Mouse (Mus musculus): Measurements from ENCODE around the gene Rap1gds1.

Gene Rap1gds1

DNA sequence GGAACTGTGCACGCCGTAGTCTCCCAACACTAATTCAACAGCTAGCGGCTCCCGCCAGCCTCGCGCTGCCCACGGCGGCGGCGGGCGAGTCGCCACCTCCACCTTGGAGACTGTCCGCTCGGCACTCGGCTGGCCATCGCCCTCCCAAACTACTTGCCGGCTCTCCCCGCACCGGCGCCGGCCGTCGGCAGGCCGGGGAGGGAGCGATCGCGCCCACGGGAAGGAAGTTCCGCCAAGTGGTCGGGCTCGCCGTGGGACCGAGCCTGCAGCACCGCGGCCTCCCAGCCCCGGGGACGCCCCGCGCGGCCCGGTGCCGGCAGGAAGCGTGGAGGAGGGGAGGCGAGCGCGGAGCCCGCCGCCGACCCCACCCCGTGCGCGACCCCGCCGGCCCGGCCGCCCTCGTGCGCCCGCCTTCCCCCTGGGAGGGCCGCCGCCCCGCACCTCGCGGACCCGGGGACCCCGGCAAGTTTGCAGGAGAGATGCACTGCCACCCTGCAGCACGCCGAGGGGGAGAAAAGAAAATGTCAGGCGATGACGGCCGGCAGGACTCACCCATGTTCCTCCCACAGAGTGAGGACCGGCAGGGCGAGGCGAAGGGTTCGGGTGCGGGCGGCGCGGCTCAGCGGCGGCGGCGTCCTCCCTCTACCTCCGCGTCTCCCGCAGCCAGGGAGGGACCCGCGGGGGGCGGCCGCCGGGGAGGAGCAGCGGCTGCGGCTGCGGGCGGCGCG, at the start of gene Rap1gds1:
Gene Rap1gds1 (minus strand): TSS at position 718 of the 728 bp plus-strand sequence.
- DNase-seq (ENCODE audit: low spot score in 2 of 2): peak; percentile 30 to 60

DNA sequence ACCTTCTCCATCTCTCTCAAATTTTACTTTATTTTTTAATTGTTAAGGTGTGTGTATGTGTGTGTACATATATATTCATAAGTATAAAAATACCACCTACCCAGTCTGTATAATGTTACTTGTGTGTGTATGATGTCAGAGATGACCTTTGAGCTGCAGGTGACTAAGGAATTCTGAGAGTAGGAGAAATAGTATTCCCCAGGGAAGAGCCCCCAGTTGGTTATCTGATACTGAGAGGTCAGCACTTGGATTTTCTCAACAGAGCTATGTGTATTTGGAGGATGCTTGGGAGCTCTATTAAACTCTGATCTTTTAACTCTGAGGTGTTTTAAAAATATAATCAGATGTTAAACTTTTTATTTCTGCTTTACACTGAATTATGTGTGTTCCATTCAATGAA, 43.4 kb upstream of the Rap1gds1 start:
- no peak for DNase-seq (ENCODE audit: low spot score in 2 of 2)

DNA sequence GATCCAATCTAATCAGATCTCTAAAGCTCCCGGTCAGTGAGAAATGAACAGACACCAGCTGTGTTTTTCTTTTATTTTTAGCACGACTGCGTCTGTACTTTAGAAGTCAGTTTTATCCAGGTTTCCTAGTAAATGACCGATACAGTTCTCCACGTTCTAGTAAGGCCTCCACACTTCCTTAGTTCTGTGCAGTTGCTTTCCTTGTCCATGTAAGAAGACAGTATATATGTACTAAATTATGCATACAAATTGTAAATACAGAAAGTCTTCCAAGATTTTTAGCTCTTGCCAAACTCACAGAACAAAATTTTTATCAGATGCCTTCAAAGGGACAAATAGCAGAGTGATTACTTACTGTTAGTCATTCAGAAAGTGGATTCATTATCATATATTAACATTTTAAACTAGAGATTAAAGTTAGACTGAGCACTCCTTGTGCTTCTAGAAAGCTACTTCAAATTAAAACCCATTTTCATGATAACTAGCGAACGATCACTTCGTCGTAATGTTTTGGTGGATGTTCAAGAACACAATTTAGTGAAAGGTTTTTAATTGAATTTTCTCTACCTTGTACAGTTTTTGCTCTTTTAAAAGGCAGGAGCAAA, 41.8 kb upstream of the Rap1gds1 start:
- DNase-seq (ENCODE audit: low spot score in 2 of 2): no peak

DNA sequence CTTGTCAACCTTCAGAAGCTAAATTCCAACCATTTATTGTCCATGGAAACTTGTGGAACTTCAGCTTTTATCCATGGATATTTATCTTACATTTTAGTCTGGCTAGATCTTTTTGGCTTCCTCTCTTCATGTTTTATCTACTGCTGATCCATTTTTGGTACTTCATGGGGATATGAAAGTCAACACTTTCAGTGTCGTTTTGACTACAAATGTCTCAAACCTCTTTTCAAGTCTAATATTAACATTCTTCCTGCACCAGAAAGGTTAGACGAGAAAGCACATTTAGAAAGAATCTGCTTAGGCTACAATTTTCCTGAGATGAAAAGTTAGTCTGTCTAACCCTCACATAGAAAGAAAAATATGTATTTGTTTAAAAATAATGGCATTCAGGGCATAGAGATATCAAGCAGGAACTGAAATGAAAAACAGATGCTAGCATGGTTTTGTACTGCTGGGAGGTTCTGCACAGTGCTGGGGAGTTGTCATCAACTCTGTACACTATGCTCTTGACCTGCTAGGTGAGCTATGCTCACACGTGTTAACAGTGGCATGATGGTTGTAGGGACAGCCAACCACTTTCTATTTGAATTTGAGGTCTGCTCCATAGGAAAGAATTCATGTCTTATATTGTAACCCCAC, 37.5 kb upstream of the Rap1gds1 start:
- DNase-seq (ENCODE audit: low spot score in 2 of 2): no peak

DNA sequence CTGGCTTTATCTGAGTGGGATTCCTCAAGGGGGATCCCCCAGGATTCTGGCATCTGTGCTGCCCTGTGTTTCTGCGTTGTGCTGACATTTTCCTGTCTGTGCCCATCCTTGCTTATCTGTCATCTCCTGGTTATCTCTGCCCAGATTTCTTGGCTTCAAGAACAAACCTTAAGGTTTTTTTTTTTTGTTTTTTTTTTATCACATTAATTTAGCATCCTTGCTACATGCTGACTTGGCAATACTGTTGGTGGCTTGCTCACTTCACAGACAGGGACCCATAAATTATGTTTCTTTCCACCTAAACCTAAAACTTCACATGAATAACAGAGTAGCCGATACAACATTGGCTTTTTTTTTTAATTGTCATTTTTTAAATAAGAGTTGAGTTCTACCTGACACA, 36.9 kb upstream of the Rap1gds1 start:
- no peak for DNase-seq (ENCODE audit: low spot score in 2 of 2)

DNA sequence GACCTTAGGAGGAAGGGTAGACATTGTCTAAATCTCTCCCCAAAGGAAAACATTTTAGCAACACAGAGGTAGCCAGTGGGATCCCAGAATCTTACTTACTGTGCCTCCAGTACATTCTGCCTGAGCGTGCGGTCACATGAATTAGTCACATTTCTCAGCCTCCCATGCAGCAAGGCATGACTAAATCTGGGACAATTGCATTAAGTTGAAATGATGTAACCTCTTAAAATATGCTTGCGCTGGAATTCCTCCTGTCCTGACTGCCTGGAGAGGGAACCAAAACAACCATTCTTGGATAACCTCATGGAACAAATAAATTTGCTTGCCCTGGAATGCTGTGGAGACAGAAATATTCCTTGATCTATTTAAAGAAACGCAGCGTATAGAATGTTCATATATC, 33.2 kb upstream of the Rap1gds1 start:
- DNase-seq (ENCODE audit: low spot score in 2 of 2): no peak

DNA sequence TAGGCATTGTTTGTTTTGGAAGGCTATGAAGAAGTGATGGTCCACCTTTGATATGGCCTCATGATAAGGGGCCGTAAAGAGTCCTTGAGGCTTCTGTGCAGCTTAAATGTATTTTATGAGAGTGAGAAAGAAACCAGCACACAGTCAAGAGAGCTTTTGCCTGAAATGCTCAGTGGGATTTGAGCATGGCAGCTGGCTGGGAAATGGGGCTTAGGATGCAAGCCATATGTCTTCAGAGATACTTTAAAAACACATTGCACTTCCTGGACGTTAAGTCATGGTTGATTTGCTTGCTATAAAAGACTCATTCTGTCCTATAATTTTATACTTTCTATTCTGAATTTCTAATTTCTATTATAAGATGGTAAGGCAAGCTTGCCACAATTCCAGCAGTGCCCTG, 28.9 kb upstream of the Rap1gds1 start:
- DNase-seq (ENCODE audit: low spot score in 2 of 2): no peak

DNA sequence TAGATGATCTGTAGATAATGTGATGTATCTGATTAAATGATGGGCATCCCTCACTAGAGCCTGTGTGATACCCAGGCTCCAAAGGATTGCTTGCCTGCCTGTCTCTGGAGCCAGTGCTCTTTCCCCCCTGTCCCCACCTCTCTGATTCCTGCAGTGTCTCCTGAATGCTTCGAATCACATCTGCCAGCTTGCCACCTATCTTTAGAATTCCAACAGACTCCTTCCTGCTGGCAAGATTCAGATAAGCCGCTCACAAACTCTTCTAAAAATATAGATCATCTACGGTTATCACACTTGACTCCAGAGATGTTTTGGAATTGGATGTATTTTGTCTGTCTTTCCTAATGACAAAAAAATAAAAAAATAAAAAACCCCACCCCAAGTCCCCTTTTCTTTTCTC, 28.3 kb upstream of the Rap1gds1 start:
- no peak for DNase-seq (ENCODE audit: low spot score in 2 of 2)

DNA sequence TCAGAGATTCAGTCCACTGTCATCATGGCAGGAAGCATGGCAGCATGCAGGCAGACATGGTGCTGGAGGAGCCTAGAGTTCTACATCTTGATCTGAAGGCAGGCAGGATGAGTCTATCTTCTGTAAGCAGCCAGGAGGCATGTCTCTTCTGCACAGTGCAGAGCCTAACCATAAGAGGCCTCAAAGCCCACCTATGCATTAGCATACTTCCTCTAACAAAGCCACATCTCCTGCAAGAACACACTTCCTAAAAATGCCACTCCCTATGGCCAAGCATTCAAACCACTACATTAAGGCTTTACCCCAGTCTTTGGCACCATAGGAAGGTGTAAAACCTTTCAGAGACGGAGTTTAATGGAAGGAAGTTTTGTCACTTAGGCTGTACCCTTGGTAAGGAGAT, 26.9 kb upstream of the Rap1gds1 start:
- DNase-seq (ENCODE audit: low spot score in 2 of 2): no peak

DNA sequence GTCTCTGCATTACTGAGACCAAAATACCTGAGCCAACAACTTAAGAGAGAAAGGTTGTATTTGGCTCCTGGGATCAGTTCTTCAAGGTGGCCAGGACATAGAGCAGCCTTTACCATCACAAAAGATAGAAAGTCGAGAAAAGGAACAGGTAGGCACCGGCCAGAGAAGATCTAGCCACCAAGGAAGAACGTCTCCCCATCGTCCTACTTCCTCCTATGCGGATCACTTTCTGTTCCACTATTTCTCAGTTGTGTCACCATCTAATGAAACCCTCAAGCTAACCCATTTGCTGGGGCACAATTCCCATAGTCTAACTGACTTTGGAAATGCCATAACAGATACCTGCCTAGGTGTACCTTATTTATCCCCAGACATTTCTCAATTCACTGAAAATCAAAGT, 24.3 kb upstream of the Rap1gds1 start:
- DNase-seq (ENCODE audit: low spot score in 2 of 2): no peak

DNA sequence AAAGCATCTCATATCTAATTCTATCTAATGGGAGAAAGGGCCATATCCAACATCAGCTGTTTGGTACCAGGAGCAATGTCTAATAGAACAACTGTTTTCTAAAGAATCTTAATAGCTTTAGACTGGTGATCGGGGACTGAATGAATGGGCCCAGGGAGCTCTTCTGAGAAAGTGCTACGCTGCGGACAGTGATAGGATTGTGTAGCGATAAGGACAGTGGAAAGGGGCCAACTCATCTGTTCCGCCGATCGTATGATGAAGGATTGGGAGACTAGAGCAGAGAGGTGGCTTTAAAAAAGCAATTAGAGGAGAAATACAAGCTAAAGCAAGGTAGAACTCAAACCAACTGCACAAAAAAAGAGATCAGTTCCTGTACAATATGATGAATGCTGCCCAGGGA, 20.9 kb upstream of the Rap1gds1 start:
- no peak for DNase-seq (ENCODE audit: low spot score in 2 of 2)

DNA sequence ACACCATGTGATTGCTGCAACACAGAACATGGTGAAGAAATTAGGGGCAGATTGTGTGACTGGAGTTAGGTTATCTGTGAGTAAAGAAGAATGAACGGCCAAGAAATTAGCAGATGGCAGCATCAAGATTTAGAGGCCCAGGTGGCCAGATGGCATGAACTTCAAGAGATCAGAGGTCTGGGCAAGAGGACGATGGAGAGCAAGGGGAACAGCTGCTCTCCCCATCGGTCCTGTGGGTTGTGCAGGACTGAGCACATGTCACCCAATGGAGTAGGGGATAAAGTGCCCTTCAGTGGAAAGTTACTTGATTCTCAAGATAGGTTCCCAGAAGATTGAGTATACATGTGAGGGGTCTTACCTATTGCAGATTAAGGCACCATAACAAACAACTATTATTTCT, 13.5 kb upstream of the Rap1gds1 start:
- DNase-seq (ENCODE audit: low spot score in 2 of 2): no peak

DNA sequence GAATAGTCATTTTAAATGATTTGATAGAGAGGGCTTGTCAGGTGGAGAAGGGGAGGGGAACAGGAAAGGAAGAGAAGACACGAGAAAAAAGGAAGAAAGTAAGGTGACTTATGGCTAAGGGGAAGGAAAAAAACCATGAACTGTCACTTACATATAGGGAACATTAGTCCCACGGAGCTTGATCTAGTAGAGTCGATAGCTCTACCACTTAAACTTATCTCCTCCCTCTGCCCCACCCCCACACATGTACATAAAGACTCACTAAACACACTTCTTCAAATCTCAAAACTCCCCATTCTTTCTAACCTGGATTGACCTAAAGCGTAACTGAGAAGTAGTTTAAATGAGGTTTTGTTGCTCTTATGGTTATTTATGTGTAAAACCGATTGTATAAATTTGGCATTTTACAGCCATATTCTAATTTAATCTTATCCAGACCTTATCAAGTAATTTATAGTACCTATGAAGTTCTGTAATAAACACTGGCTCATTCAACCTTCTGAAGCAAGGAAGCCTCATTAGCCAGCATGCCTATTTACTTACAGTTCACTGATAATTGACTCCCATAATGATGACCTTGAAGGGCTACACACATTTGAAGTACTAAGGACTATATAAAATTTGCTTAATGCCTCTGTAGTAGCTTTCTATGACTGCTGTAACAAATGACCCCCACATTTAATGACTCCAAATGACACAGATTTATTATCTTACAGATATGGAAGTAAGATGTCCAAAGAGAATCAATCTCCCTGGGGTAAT, 9.0 kb upstream of the Rap1gds1 start:
- DNase-seq (ENCODE audit: low spot score in 2 of 2): no peak

DNA sequence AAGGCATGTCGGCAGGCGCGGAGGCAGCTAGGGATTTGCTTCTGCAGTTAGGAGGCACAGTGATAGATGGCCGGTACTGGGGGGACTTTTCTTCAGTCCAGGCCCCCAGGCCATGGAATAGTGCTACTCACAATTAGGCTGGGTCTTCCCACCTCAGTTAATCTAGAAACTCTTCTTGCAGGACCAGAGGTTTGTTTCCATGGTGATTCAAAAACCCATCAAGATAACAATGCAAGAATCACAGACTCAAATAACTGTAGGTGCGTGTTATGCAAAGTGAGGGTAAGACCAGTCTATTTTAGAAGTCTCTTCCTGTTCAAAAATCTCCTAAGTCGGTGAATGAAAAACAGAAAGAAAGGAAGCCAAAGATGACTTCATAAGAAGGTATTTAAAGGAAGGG, 4.8 kb upstream of the Rap1gds1 start:
- no peak for DNase-seq (ENCODE audit: low spot score in 2 of 2)

DNA sequence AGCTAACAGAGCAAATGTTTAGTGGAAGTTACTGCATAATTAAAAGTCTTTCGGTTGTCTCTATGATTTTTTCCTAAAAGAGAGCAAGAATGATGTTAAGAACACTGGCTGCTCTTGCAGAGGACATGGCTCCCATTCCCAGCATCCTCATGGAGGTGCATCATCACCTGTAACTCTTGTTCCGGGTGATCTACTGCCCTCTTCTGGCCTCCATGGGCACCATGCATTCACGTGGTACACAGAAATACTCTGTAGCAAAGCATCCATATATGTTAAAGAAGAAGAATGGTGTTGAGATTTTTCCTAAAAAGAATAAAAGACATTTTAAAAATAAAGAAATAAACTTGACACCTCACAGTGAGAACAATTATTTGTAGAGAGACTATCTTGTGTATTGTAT, 3.0 kb upstream of the Rap1gds1 start:
- DNase-seq (ENCODE audit: low spot score in 2 of 2): no peak

DNA sequence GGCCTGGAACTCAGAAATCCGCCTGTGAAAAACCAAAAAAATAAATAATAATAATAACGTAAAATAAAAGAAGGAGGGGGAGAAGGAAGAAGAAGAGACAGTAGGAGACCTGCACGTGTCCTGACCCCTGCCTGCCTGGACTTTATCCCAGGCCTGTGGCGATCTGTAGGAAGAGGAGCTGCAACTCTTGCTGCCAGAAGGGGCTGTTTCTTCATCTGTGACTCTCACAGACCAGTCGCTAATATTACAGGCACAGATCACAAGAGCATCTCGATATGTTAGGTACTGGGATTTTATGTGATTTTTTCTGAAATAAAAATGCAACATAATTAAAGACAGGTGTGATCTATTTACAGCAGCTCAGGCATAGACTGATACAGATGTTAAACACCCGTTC, 1.1 kb upstream of the Rap1gds1 start:
- no peak for DNase-seq (ENCODE audit: low spot score in 2 of 2)

DNA sequence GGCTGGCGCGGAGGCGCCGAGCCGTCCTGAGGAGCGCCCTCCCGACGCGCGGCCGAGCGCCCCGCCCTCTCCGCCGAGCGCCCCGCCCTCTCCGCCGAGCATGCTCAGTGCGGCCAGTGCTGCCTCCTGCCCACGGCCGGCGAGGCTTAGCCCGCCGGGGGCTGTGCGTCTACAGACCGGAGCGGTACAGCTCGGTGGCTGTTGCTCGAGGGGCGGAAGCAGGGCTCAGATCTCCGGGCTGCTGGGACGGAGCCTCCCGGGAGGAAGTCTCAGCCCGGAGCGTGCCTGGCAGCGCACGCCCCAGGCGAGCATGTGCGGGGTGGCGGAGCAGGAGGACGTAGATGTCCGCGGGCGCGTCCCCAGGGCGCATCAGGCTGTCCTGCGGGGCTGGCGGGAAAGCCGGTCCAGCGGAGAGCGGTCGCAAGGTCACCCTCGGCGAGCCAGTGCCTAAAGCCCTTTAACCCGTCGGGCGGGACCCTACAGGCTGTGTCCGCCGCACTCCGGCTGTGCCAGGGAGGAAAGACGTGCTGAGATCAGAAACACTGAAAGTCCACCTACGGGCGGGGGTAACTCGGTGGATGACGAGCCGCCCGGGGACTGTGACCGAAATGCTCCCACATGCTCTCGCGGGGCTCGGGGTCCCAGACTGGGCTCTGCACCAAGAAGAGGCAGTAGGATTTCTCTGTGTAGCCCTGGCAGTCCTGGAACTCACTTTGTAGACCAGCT, 495 bp upstream of the Rap1gds1 start:
- peak; percentile 62 to 87 for DNase-seq (ENCODE audit: low spot score in 2 of 2)

DNA sequence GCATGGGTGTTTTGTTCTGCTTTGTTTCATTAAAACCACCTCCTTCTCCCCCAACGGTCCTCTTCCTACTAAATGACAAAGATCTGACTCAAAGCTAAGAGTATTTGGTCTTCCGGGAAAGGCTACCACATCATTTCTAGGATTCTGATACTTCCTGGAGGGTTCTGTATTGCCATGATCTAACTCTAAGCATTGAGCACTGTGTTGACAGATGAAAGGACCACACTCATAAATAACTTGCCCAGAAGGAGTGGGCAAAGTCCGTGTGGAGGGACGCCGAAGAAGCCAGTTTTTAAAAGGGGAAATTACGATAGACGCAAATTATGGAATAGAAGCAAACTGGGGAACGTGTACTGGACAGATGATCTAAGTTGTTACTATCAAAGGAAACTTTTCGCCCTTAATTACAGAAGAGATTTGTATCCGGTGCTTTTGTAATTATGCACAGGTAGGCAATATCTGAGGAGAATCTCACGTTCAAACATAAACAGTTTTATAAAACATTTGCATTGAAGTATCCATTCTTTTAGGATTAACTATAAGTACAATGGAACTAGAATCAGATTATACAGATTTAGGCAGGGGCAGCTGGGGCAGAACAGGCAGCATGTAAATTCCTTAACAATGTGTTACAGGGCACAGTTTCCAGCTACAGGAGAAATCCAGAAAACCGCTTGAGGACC, 1.1 kb downstream of the Rap1gds1 start:
- DNase-seq (ENCODE audit: low spot score in 2 of 2): no peak

DNA sequence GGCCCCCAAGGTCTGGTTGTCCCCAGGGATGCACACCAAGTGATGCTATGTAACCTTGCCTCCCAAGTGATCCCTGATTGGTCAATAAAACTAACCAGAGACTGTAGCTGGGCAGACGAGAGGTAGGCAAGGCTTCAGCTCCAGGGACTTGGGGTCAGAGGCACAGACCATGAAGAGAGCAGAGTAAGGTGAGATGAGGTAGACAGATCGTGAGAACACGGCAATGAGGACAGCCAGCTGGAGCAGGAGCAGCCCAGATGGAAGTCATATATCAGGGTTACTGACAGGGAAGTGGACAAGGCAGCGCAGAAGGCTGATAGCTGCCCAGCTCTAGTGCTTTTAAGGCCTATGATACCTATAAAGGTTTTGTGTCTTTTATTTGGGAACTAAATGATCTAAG, 5.5 kb downstream of the Rap1gds1 start:
- no peak for DNase-seq (ENCODE audit: low spot score in 2 of 2)

DNA sequence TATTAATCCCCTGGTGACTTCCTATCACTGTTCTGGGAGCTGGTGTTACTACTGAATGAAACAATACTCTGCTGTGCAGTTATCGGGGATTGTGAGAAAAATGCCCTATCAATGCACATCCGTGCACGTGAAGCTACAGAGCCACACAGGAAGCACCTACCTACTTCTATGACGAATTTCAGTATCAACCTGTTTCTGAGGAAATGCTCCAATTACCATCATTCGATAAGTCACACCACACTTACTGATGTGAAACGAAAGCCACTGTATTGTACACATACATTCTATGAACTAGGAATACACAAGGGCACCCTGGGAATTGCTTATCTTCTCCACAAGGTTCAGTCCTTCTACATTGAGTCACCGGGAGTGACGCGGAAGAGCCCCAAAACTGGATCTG, 10.9 kb downstream of the Rap1gds1 start:
- no peak for DNase-seq (ENCODE audit: low spot score in 2 of 2)

DNA sequence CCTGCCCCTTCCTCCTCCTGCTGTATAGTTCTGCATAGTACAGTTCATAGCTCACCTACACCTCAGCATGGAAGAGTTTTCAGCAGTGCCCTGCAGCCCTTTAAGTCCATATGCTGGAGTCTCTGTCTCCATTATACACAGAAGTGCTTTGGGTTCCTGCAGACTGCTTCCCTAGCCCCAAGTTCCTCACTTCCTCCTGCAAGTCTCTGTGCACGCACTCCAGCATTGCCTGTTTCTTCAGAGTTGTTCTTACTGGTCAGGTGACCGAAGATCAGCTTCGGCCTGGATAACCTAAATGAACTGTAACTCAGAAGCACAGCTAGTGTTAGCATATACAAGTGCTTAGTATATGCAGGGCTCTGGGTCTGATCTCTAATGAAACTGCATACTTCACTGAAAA, 12.9 kb downstream of the Rap1gds1 start:
- DNase-seq (ENCODE audit: low spot score in 2 of 2): no peak

Measured in cerebellum, postnatal 4 days (tissue).